Mouse (Mus musculus): ENCODE measurements around the gene Lpin2.

DNA sequence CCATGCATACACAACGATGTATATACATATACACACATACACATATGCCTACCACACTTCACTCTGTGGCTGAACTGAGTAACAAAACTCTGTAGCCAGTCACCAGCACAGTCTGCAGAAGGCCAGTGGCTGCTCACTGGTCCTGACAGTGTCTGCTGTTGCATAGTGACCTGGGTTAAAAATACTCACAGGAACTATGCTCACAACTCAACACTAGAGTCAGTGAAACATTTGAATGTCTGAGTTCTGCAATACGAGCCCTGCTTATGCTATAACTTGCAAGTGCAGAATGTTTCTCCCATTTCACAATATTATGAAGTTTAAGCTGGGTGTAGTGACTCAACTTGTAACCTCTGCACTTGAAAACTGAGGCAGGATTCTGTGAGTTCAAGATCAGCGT lies 39.0 kb downstream of the Lpin2 start:
- TF ChIP-seq UBTF (IDR thresholded peaks at IDR 0.05; ENCODE audit: borderline replicate concordance, insufficient read depth, low read depth, low read length): no peak
- TF ChIP-seq TAL1 (IDR thresholded peaks at IDR 0.05; ENCODE audit: low read length): no peak
- no peak for TF ChIP-seq POLR2A (IDR thresholded peaks at IDR 0.05; ENCODE audit: control insufficient read depth in 1 of 2, insufficient read depth in 1 of 2, low read depth in 1 of 2, low read length in 2 of 2, poor library complexity in 1 of 2)
- no peak for TF ChIP-seq TBP (IDR thresholded peaks at IDR 0.05; ENCODE audit: low read depth, low read length)
- TF ChIP-seq JUND (IDR thresholded peaks at IDR 0.05; ENCODE audit: low read depth, low read length): no peak
- no peak for TF ChIP-seq ZMIZ1 (IDR thresholded peaks at IDR 0.05; ENCODE audit: low read depth, low read length)
- TF ChIP-seq KAT2A (conservative IDR thresholded peaks at IDR 0.05; ENCODE audit: low read depth, low read length): no peak
- TF ChIP-seq NELFE (IDR thresholded peaks at IDR 0.05; ENCODE audit: low read depth, low read length): no peak
- TF ChIP-seq GABPA (IDR thresholded peaks at IDR 0.05; ENCODE audit: low read depth, low read length): no peak
- TF ChIP-seq MYC (IDR thresholded peaks at IDR 0.05; ENCODE audit: low read depth, low read length): no peak
- no peak for TF ChIP-seq USF2 (IDR thresholded peaks at IDR 0.05; ENCODE audit: borderline replicate concordance in 1 of 2, insufficient read depth in 1 of 2, low read depth in 1 of 2, low read length in 2 of 2)
- no peak for TF ChIP-seq MEF2A (IDR thresholded peaks at IDR 0.05; ENCODE audit: extremely low read depth, insufficient replicate concordance, low read depth, low read length, poor library complexity, severe bottlenecking)
- TF ChIP-seq MAZ (IDR thresholded peaks at IDR 0.05; ENCODE audit: low read depth, low read length): no peak
